In the genomic region with DNA sequence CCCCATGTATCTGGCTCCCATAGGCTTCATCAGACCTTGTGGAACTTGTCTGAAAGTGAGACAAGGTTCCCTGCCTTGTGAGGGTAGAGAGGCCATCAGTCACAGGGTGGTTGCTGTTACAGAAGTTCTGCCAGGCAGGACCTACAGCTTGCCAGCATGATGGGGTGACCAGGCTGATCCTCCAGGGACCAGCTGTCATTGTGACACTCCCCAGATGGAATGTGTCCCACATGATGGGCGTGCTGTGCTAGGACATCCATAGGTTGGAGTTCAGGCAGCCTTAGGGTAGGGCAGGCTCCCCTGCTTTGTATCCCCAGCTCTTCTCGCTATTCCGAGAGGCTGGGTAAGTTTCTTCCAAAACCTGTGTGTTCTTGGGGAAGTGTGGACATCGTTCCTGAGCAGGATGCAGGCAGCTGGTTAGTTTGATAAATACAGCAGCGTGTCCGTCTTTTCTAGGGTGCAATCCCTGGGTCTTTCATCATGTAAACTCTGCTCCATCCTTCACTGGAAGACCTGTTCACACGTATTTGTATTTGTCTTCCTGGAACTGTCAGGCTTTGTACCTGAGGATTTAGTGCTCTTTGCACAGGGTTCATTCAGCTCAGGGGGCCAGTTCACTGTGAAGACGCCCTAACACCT, we compare ENCODE assay signal across 8 mouse cellular contexts. TPM values are rescaled to one million over a fixed set of nuclear protein-coding genes. Genes with fewer than 3 reads are reported as not detected.
DNase-seq lines count a peak whose midpoint lies in the region; ATAC-seq and TF ChIP-seq lines count a peak whose summit lies in the region.

No protein-coding gene starts in this region.

- 0 out of 2 replicates have a peak overlapping the region, but pooled peaks have one; percentile 30 for H3K27ac ChIP-seq in lung, embryonic 14.5 days (ENCODE audit: low read depth)
- peak overlapping the region; percentile 93 for H3K27ac ChIP-seq in forebrain, embryonic 10.5 days
- H3K27ac ChIP-seq in limb, embryonic 10.5 days: 0 out of 2 replicates have a peak overlapping the region, but pooled peaks have one; percentile 81
- H3K27ac ChIP-seq in neural tube, embryonic 15.5 days (replicated peaks): peak overlapping the region; percentile 48; the same call in 1 of the 2 replicates

- H3K9me3 ChIP-seq in lung, embryonic 14.5 days (ENCODE audit: low read depth, low read length): no peaks in the 10 kb centered on the region
- no peaks in the 10 kb centered on the region for H3K9me3 ChIP-seq in forebrain, embryonic 10.5 days
- H3K9me3 ChIP-seq in limb, embryonic 10.5 days (replicated peaks): no peaks in the 10 kb centered on the region
- no peaks in the 10 kb centered on the region for H3K9me3 ChIP-seq in neural tube, embryonic 15.5 days (replicated peaks)

- peaks cover 31% of the 10 kb centered on the region for H3K4me1 ChIP-seq in lung, embryonic 14.5 days (ENCODE audit: insufficient read depth)
- H3K4me1 ChIP-seq in forebrain, embryonic 10.5 days: peaks cover 84% of the 10 kb centered on the region
- peaks cover 51% of the 10 kb centered on the region for H3K4me1 ChIP-seq in limb, embryonic 10.5 days
- H3K4me1 ChIP-seq in neural tube, embryonic 15.5 days: peaks cover 37% of the 10 kb centered on the region

- peak; percentile 31 for DNase-seq in lung, embryonic 14.5 days
- DNase-seq in lung, postnatal 10 days: no peak
- DNase-seq in forebrain, embryonic 10.5 days (ENCODE audit: extremely low spot score, low spot score): no peak
- DNase-seq in limb, embryonic 10.5 days (ENCODE audit: low spot score): no peak
- no peak for DNase-seq in frontal cortex, postnatal 14 days (ENCODE audit: low spot score in 2 of 2)
- no peak for DNase-seq in thymus, postnatal 0 days (ENCODE audit: low spot score)

- H3K36me3 ChIP-seq in lung, embryonic 14.5 days (ENCODE audit: insufficient read depth): peaks cover 8% of the 10 kb centered on the region
- H3K36me3 ChIP-seq in forebrain, embryonic 10.5 days (replicated peaks): peaks cover 31% of the 10 kb centered on the region
- no peaks in the 10 kb centered on the region for H3K36me3 ChIP-seq in limb, embryonic 10.5 days
- H3K36me3 ChIP-seq in neural tube, embryonic 15.5 days: no peaks in the 10 kb centered on the region

- H3K27me3 ChIP-seq in lung, embryonic 14.5 days (ENCODE audit: insufficient read depth, low read length): peaks cover 17% of the 10 kb centered on the region; the same call in 1 of the 2 replicates
- peaks cover 94% of the 10 kb centered on the region for H3K27me3 ChIP-seq in forebrain, embryonic 10.5 days (ENCODE audit: poor library complexity, severe bottlenecking)
- H3K27me3 ChIP-seq in limb, embryonic 10.5 days (ENCODE audit: low read depth, poor library complexity, severe bottlenecking): peaks cover 77% of the 10 kb centered on the region
- peaks cover 10% of the 10 kb centered on the region; the same call in 1 of the 2 replicates for H3K27me3 ChIP-seq in neural tube, embryonic 15.5 days (replicated peaks)

- ATAC-seq in lung, embryonic 14.5 days (ENCODE audit: insufficient read depth): peak; percentile 14; the same call in 1 of the 2 replicates
- no peak for ATAC-seq in neural tube, embryonic 15.5 days (ENCODE audit: low FRiP score)
- no peak for ATAC-seq in erythroid progenitor cell, adult 5-6 weeks (replicated peaks; ENCODE audit: low FRiP score, poor library complexity, severe bottlenecking)

- peak overlapping the region; percentile 96 for H3K4me2 ChIP-seq in lung, embryonic 14.5 days
- peak overlapping the region; percentile 82 for H3K4me2 ChIP-seq in neural tube, embryonic 15.5 days

- TF ChIP-seq CTCF in lung, embryonic 14.5 days (IDR thresholded peaks at IDR 0.05; ENCODE audit: low read depth): no peak

- WGBS in lung, embryonic 14.5 days: 9% methylated on average over 8 of the region's 8 CpGs
- WGBS in forebrain, embryonic 10.5 days: 14% methylated on average over 8 of the region's 8 CpGs
- 8% methylated on average over 8 of the region's 8 CpGs for WGBS in limb, embryonic 10.5 days
- 7% methylated on average over 8 of the region's 8 CpGs for WGBS in neural tube, embryonic 15.5 days

- H3K4me3 ChIP-seq in lung, embryonic 14.5 days (ENCODE audit: low read depth, low read length): peak overlapping the region; percentile 90
- peak overlapping the region; percentile 87 for H3K4me3 ChIP-seq in forebrain, embryonic 10.5 days
- peak overlapping the region; percentile 80 for H3K4me3 ChIP-seq in limb, embryonic 10.5 days
- H3K4me3 ChIP-seq in neural tube, embryonic 15.5 days (replicated peaks): peak overlapping the region; percentile 52

- H3K9ac ChIP-seq in lung, embryonic 14.5 days: peak overlapping the region; percentile 81; the same call in 1 of the 2 replicates
- H3K9ac ChIP-seq in neural tube, embryonic 15.5 days (replicated peaks): peak overlapping the region; percentile 67

RNA-seq across cellular contexts. Expression of gene Fgfr3, which starts 0.5 kb away (rescaled TPM):
- polyA plus RNA-seq in lung, embryonic 14.5 days (2014; fragmentation: Nextera tagmentation; extraction: Ambion mirVana): 51.0 and 52.5 TPM in 2 replicates
- polyA plus RNA-seq in forebrain, embryonic 10.5 days (2016; fragmentation: Nextera tagmentation; extraction: Ambion mirVana): 33.4 and 39.1 TPM in 2 replicates
- 4.9 and 10.5 TPM in 2 replicates for polyA plus RNA-seq in limb, embryonic 10.5 days (2016; fragmentation: Nextera tagmentation; extraction: Ambion mirVana)
- polyA plus RNA-seq in neural tube, embryonic 15.5 days (2015; fragmentation: Nextera tagmentation; extraction: Ambion mirVana): 36.0 and 43.6 TPM in 2 replicates
- total RNA-seq in erythroid progenitor cell, adult 5-6 weeks (2015; ENCODE audit: low replicate concordance): not detected in 2 replicates
- not detected in 2 replicates for total RNA-seq in erythroid progenitor cell, adult 5-6 weeks (2017; ENCODE audit: low replicate concordance)
- polyA plus RNA-seq in thymus, postnatal 0 days (2015; fragmentation: Nextera tagmentation; extraction: Ambion mirVana): 0.67 and 0.73 TPM in 2 replicates

Comparison
In these comparisons a context has a peak if more than half of its experiments do, and no peak if none do; other contexts are left out.
1. H3K27ac ChIP-seq: peak in every context shown above with its lines; median percentile 93 in forebrain, embryonic 10.5 days; 81 in limb, embryonic 10.5 days; 48 in neural tube, embryonic 15.5 days; 30 in lung, embryonic 14.5 days.